Mouse (Mus musculus): Measurements from ENCODE around the gene Ilkap.

Gene Ilkap

GRCm38 (mm10) chr1:91356105-91356504, 42.5 kb downstream of the Ilkap start:
- DNase-seq (ENCODE audit: low spot score), result no peak

DNA sequence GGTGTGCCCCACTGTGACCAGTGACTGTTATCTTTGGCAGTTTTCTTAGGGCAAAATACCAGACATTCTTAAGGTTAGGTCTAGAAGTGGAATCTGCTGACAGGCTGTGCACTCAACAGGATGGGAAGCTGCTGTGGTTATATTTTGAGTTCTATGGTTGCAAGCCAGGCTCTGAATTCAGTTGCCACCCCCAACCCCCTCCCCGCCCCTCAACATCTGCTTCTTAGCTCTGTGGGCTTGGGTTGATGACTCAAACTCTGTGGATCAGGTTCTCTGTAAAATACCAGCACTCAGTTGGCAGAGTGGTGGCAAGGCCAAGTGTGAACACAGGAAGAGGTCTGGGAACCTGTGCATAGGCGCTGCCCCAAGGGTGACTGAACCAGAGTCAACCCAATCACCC, 46.3 kb downstream of the Ilkap start:
- no peak for DNase-seq (ENCODE audit: low spot score)

- no peak for DNase-seq (ENCODE audit: low spot score)
These were observed 47.4 kb downstream of the Ilkap start for GRCm38 (mm10) chr1:91351249-91351648.

- DNase-seq (ENCODE audit: low spot score), result no peak
These were observed 47.8 kb downstream of the Ilkap start, which contains the start of gene Klhl30 for GRCm38 (mm10) chr1:91350841-91351240. Klhl30 (plus strand) TSS chr1:91351016.

DNA sequence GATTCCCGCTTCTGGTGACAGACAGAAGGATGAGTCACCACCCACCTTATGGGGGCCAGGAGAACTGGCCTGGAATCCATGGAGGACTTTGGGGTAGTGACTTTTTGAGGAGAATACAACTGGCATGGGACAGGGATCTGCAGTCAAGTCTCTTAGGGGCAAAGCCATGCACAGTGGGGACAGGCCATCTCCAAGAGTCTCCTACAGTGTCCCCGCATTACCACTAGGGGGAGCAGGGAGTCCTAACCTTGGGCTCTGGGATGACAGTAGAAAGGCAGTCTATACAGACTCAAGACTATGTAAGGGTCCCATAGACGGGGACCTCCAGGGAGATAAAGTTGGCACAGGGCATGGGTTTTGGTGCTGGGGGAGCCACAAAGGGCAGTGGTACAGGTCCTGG, 51.7 kb downstream of the Ilkap start:
- peak; percentile 43 for DNase-seq (ENCODE audit: low spot score)

DNA sequence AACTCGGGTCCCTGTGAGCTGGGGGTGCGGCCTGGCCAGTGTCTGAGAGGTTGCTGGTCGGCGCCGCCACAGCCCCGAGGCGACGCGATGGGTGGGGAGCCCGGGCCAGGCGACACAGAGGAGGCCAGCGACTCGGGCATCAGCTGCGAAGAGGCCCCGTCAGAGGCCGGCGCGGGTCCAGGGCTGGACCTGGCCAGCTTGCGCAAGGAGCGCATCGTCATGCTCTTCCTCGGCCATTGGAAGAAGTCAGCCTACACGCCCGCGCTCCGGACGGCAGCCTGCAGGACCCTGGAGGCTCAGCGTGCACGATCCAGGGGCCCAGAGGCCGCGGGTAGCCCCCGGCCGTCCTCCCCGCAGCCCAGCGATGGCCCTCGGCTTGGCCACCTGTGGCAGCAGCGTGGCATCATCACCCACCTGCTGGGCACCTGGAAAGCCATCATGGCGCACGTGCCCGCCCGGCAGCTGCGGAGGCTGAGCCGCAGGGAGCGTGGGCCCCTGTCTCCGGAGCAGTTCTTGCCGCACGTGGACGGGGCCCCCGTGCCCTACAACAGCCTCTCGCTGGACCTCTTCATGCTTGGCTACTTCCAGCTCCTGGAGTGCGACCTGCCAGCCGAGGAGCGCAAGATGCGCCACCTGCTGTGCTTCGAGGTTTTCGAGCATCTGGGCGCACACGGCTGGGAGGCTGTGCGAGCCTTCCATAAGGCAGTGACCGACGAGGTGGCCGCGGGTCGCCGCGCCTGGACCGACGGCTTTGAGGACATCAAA, 53.5 kb downstream of the Ilkap start:
- DNase-seq (ENCODE audit: low spot score), result no peak

- no peak for DNase-seq (ENCODE audit: low spot score)
These were observed 54.6 kb downstream of the Ilkap start for GRCm38 (mm10) chr1:91344001-91344400.

- no peak for DNase-seq (ENCODE audit: low spot score)
These were observed 61.3 kb downstream of the Ilkap start for GRCm38 (mm10) chr1:91337355-91337754.

GRCm38 (mm10) chr1:91333582-91333981, 65.0 kb downstream of the Ilkap start:
- DNase-seq (ENCODE audit: low spot score), result no peak

GRCm38 (mm10) chr1:91332102-91332501, 66.5 kb downstream of the Ilkap start:
- DNase-seq (ENCODE audit: low spot score), result no peak

- no peak for DNase-seq (ENCODE audit: low spot score)
These were observed 73.0 kb downstream of the Ilkap start for GRCm38 (mm10) chr1:91325488-91326042.

DNA sequence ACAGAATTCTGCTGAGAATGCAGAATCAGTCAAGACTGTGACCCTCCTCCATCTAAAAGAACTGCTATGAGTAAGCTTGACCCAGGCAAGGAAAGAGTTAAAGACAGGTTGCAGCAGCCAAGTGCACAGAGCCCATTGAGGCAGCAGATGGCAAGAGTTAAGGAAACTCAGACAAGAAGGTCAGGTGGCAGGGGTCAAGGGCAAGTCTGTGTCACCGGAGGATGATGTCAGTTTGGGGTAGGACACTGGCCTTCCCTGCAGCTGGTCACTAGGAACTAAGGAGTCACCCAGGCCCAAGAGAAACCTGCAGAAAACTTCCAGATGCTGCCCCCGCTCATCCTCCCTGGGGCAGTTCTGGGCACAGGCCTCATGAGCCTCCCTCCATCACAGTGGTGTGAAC, 74.0 kb downstream of the Ilkap start:
- no peak for DNase-seq (ENCODE audit: low spot score)
